Mouse (Mus musculus) cortical plate, adult 2 months (tissue): ENCODE measurements around the gene Ddx46. TPM values are rescaled to one million over a fixed set of nuclear protein-coding genes. Genes with fewer than 3 reads are reported as not detected.
"Not testable (repeated sequence)": the region's sequence is repeated elsewhere in the genome, so short reads cannot be mapped to it uniquely, and the experiment has no call there.

Source experiments
- H3K27ac ChIP-seq: fragments of 200-500 bp; 2 replicates; pipeline ENCODE4 v1.5.1; 2012; ENCODE audit warnings: low read length, control low read depth, inconsistent platforms; ENCODE audit not compliant: insufficient read depth
- H3K4me1 ChIP-seq: fragments of 200-500 bp; 2 replicates; pipeline ENCODE4 v1.6.1; 2011; ENCODE audit warnings: low read length; ENCODE audit not compliant: control insufficient read depth, insufficient read depth
- H3K4me3 ChIP-seq: fragments of 200-500 bp; 2 replicates; pipeline ENCODE4 v1.5.1; 2011; ENCODE audit warnings: mild to moderate bottlenecking, low read length, control low read depth; ENCODE audit not compliant: insufficient read depth
- CTCF ChIP-seq: fragments of 200-500 bp; IDR thresholded peaks from 2 replicates; pipeline ENCODE4 v1.5.1; 2011; ENCODE audit warnings: mild to moderate bottlenecking, control low read depth, low read length; ENCODE audit not compliant: insufficient read depth; ENCODE audit errors: extremely low read depth
- POLR2A ChIP-seq: fragments of 200-500 bp; IDR thresholded peaks from 2 replicates; pipeline ENCODE4 v1.6.1; 2011; ENCODE audit warnings: mild to moderate bottlenecking, low read length, control low read depth; ENCODE audit not compliant: insufficient read depth; ENCODE audit errors: extremely low read depth
- polyA plus RNA-seq: library from polyadenylated mRNA; depleted of rRNA; stranded (reverse); fragments of >200 nt; gene quantifications from 2 replicates; pipeline ENCODE4 v1.2.3, GENCODE M21; 2012

Ddx46 gene
- polyA plus RNA-seq, 1 experiment = 44.5 TPM

GRCm38 (mm10) chr13:55635146-55635571 lies 332 bp downstream of the Ddx46 start:
- Histone ChIP-seq H3K27ac (no peak overlapping the region), H3K4me3 (peak overlapping the region; percentile 62), H3K4me1 (0 out of 2 replicates have a peak, but pooled peaks cover 3% of the 10 kb centered on the region)
- no peak for TF ChIP-seq POLR2A
- TF ChIP-seq CTCF = no peak

DNA sequence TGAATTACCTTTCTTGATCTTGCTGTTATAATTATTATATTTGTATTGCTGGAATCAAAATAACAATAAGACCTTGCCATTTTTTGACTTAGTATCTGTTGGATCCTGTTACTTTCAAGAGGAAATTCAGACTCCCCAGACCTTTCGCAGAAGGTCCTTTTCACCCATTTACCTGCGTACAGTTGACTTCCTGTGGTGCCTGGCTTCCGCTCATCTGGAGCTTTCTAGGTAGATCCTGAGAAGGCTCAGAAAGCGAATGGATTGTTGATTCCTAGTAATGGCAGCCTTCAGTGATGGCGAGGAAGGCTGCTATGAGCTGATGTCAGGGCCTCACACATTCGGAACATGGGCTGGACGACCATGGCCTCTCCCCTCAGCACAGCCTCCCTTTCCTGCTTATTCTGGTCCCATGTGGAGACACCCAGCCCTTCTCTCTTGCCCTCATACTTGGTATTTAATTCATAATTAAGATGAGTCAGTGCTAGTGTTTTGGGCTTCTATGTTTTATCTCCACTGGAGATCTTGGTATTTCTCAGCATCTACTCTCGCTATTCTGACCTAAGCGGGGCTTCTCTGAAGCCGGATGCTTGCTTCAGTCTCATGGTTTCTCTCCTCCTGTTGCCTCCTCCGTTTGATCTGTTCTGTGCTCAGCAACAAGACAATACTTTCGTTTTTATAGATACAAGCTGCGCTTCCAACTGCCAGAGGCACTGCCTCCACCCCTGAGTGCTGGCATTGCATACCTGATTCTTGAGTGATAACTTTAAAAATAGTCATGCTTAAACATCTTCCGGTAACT lies 1.6 kb downstream of the Ddx46 start:
- H3K4me3 ChIP-seq = no peak overlapping the region
- TF ChIP-seq CTCF (no peak), POLR2A (no peak)
- H3K27ac ChIP-seq = no peak overlapping the region
- 0 out of 2 replicates have a peak, but pooled peaks cover 3% of the 10 kb centered on the region for H3K4me1 ChIP-seq

- H3K4me3 ChIP-seq, H3K27ac ChIP-seq, H3K4me1 ChIP-seq: not testable (repeated sequence)
- peak; percentile 74 for TF ChIP-seq CTCF
These were observed 5.7 kb downstream of the Ddx46 start for GRCm38 (mm10) chr13:55640480-55640879.

DNA sequence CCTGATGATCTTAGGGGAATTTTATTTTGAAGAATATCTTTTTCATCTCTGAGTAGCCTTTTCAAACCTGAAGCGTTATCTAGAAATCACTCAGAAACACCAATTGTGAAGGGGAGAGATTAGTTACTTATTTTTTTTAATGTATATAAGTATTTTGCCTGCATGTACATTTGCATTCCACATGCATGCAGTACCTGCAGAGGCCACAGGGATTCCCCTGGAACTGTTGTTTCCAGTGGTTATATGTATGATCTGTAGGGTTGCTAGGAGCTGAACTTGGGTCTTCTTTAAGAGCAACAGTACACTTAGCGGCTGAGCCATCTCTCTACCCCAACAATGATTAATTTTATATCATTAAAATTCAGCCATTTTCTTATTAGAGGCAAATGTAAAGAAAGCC lies 9.7 kb downstream of the Ddx46 start:
- Histone ChIP-seq H3K4me3 (no peak overlapping the region), H3K4me1 (no peaks in the 10 kb centered on the region), H3K27ac (no peak overlapping the region)
- no peak for TF ChIP-seq CTCF
- no peak for TF ChIP-seq POLR2A

DNA sequence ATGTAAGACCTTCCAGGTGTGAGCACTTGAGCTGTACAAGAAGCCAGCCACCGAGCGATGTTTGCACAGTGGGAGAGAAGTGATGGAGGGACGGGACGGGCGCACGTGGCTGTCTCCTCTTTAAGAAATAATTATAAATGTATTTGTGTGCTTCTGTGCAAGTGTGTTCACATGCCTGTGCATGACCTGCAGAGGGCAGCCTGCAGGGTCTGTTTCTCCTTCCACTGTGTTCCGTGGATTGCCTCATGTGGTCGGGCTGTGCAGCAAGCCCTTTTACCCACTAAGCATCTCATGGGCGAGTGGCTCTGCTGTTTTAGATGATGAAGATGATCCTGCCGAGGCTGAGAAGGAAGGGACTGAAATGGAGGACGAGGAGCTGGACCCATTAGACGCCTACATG lies 15.3 kb downstream of the Ddx46 start:
- TF ChIP-seq POLR2A (no peak), CTCF (0 out of 2 replicates have a peak, but pooled peaks have one; percentile 5)
- Histone ChIP-seq H3K27ac (no peak overlapping the region), H3K4me3 (no peak overlapping the region), H3K4me1 (no peaks in the 10 kb centered on the region)

DNA sequence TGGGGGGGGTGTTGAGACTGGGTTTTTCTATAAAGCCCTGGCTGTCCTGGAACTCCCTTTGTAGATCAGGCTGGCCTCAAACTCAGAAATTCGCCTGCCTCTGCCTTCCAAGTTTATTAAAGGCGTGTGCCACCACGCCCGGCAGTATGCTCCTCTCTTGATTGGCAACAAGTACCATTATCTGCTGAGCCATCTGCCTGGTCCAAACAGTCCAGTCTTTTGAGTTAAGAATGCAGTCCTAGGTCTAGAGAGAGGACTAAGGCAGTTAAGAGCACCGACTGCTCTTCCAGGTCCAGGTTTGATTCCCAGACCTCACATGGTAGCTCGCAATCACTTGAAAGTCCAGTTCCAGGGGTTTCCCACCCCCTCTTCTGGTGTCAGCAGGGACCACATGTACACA lies 16.2 kb downstream of the Ddx46 start:
- Histone ChIP-seq H3K4me3 (no peak overlapping the region), H3K4me1 (no peaks in the 10 kb centered on the region), H3K27ac (no peak overlapping the region)
- TF ChIP-seq POLR2A (no peak), CTCF (no peak)

DNA sequence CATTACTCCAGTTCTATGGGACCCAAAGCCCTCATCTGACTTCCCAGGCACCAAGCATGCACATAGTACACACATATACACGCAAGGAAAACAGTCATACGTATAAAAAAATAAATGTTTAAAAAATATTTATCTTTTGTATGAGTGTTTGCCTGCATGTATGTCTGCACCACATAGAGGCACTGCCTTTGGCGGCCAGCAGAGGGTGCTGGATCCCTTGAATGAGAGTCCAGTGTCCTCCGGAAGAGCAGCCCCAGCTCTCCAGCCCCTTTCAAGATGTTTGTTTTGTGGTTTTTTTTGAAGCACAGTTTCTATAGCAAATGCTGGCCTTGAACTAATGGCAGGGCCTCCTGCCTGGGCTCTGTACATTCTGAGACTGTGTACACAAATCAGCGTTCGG lies 33.7 kb downstream of the Ddx46 start:
- H3K27ac ChIP-seq = no peak overlapping the region

GRCm38 (mm10) chr13:55672711-55673110 lies 37.9 kb downstream of the Ddx46 start:
- no peak overlapping the region for H3K4me3 ChIP-seq
- no peaks in the 10 kb centered on the region for H3K4me1 ChIP-seq
- TF ChIP-seq CTCF (no peak), POLR2A (no peak)
- no peak overlapping the region for H3K27ac ChIP-seq

More for the DNA sequence above, 33.7 kb downstream of the Ddx46 start:
- Histone ChIP-seq H3K4me1 (no peaks in the 10 kb centered on the region), H3K4me3 (no peak overlapping the region)
- TF ChIP-seq POLR2A = no peak
- TF ChIP-seq CTCF = peak; percentile 17; the same call in 1 of the 2 replicates

GRCm38 (mm10) chr13:55677364-55677763 lies 42.5 kb downstream of the Ddx46 start:
- H3K4me1 ChIP-seq = no peaks in the 10 kb centered on the region
- no peak overlapping the region for H3K27ac ChIP-seq
- no peak overlapping the region for H3K4me3 ChIP-seq
- TF ChIP-seq CTCF (no peak), POLR2A (no peak)

GRCm38 (mm10) chr13:55682201-55682600 lies 47.4 kb downstream of the Ddx46 start:
- H3K4me3 ChIP-seq = no peak overlapping the region
- TF ChIP-seq POLR2A = no peak
- no peak for TF ChIP-seq CTCF
- H3K4me1 ChIP-seq = no peaks in the 10 kb centered on the region
- no peak overlapping the region for H3K27ac ChIP-seq

GRCm38 (mm10) chr13:55683581-55683980 lies 48.8 kb downstream of the Ddx46 start:
- no peak overlapping the region for H3K4me3 ChIP-seq
- TF ChIP-seq CTCF = no peak

More at GRCm38 (mm10) chr13:55683581-55683980, 48.8 kb downstream of the Ddx46 start:
- Histone ChIP-seq H3K27ac (no peak overlapping the region), H3K4me1 (no peaks in the 10 kb centered on the region)
